Mouse (Mus musculus) WW6 (cell line): ENCODE measurements around the gene Ranbp2.
"Not testable (repeated sequence)": the region's sequence is repeated elsewhere in the genome, so short reads cannot be mapped to it uniquely, and the experiment has no call there.

ENCODE experiments used
- DNase-seq: peaks from one replicate; pipeline ENCODE4 v3.0.0-alpha.2; 2013; ENCODE audit warnings: low read depth, low spot score

Ranbp2 gene

GRCm38 (mm10) chr10:58496732-58497131 is 50.0 kb downstream of the Ranbp2 start:
- no peak for DNase-seq

GRCm38 (mm10) chr10:58497320-58498284 is 50.9 kb downstream of the Ranbp2 start, which contains the start of gene Ccdc138:
Gene Ccdc138, plus strand, starts transcription at chr10:58497948.
- DNase-seq = peak; percentile 80

GRCm38 (mm10) chr10:58498516-58498915 is 51.8 kb downstream of the Ranbp2 start:
- DNase-seq = no peak

GRCm38 (mm10) chr10:58529358-58529757 is 82.6 kb downstream of the Ranbp2 start:
- no peak for DNase-seq

- no peak for DNase-seq
Measured at GRCm38 (mm10) chr10:58530896-58531790, 84.4 kb downstream of the Ranbp2 start.

- DNase-seq = no peak
Measured at GRCm38 (mm10) chr10:58532177-58532576, 85.5 kb downstream of the Ranbp2 start.

- DNase-seq = not testable (repeated sequence)
Measured at GRCm38 (mm10) chr10:58536276-58536675, 89.6 kb downstream of the Ranbp2 start.

- DNase-seq = peak; percentile 38
Measured at GRCm38 (mm10) chr10:58540613-58541012, 93.9 kb downstream of the Ranbp2 start.
